Comparison of ENCODE assay signal across 8 mouse cellular contexts in genomic region chr4:130107444-130108131, GRCm38 (mm10). TPM values are rescaled to one million over a fixed set of nuclear protein-coding genes. Genes with fewer than 3 reads are reported as not detected.
DNase-seq lines count a peak whose midpoint lies in the region; ATAC-seq and TF ChIP-seq lines count a peak whose summit lies in the region.

No protein-coding gene starts in this region.

- H3K36me3 ChIP-seq in CH12.LX (replicated peaks in 1 of 2; ENCODE audit: control insufficient read depth in 1 of 2, insufficient read depth in 1 of 2, low read length in 1 of 2) = peaks cover 0 to 20% of the 10 kb centered on the region in 2 experiments
- H3K36me3 ChIP-seq in forebrain, embryonic 12.5 days (replicated peaks) = no peaks in the 10 kb centered on the region
- no peaks in the 10 kb centered on the region for H3K36me3 ChIP-seq in heart, postnatal 0 days (replicated peaks; ENCODE audit: control insufficient read depth, insufficient read depth, low read length)
- H3K36me3 ChIP-seq in liver, embryonic 16.5 days (ENCODE audit: control insufficient read depth, insufficient read depth) = no peaks in the 10 kb centered on the region
- H3K36me3 ChIP-seq in neural tube, embryonic 13.5 days = 0 out of 2 replicates have a peak, but pooled peaks cover 2% of the 10 kb centered on the region
- peaks cover 1% of the 10 kb centered on the region for H3K36me3 ChIP-seq in testis, adult 2 months (ENCODE audit: control insufficient read depth, insufficient read depth, low read length)

- peak overlapping the region; percentile 73 to 96 (median 75) for H3K4me3 ChIP-seq in CH12.LX (replicated peaks in 1 of 3; ENCODE audit: low read depth in 2 of 3, low read length in 2 of 3, poor library complexity in 1 of 3)
- H3K4me3 ChIP-seq in forebrain, embryonic 12.5 days (replicated peaks) = peak overlapping the region; percentile 69
- peak overlapping the region; percentile 87 for H3K4me3 ChIP-seq in heart, postnatal 0 days (ENCODE audit: low read depth, low read length)
- H3K4me3 ChIP-seq in liver, embryonic 16.5 days (ENCODE audit: low read depth, low read length) = peak overlapping the region; percentile 78
- peak overlapping the region; percentile 64 for H3K4me3 ChIP-seq in neural tube, embryonic 13.5 days
- H3K4me3 ChIP-seq in testis, adult 2 months (ENCODE audit: control insufficient read depth, low read depth, low read length) = peak overlapping the region; percentile 94

- WGBS in forebrain, embryonic 12.5 days = 1% methylated on average over 39 of the region's 39 CpGs
- WGBS in heart, postnatal 0 days = under 1% methylated on average over 39 of the region's 39 CpGs
- under 1% methylated on average over 39 of the region's 39 CpGs for WGBS in liver, embryonic 16.5 days (ENCODE audit: insufficient replicate concordance)
- 1% methylated on average over 39 of the region's 39 CpGs for WGBS in neural tube, embryonic 13.5 days

- H3K9ac ChIP-seq in CH12.LX (ENCODE audit: insufficient read depth, low read depth) = peak overlapping the region; percentile 78
- peak overlapping the region; percentile 59 for H3K9ac ChIP-seq in forebrain, embryonic 12.5 days
- peak overlapping the region; percentile 69 for H3K9ac ChIP-seq in heart, postnatal 0 days (replicated peaks; ENCODE audit: low read depth, low read length)
- H3K9ac ChIP-seq in liver, embryonic 16.5 days (ENCODE audit: low read depth, low read length) = peak overlapping the region; percentile 75
- H3K9ac ChIP-seq in neural tube, embryonic 13.5 days = peak overlapping the region; percentile 66

- TF ChIP-seq POLR2A in CH12.LX (IDR thresholded peaks at IDR 0.05; ENCODE audit: low read depth, low read length) = peak; percentile 58; the same call in 1 of the 2 replicates
- TF ChIP-seq POLR2A in testis, adult 2 months (IDR thresholded peaks at IDR 0.05; ENCODE audit: control insufficient read depth, low read depth, low read length) = peak; percentile 78; the same call in 1 of the 2 replicates

- TF ChIP-seq CTCF in CH12.LX (conservative IDR thresholded peaks at IDR 0.05 in 1 of 2, IDR thresholded peaks at IDR 0.05 in 1 of 2; ENCODE audit: low read depth in 2 of 2, low read length in 2 of 2) = no peak
- TF ChIP-seq CTCF in heart, postnatal 0 days (IDR thresholded peaks at IDR 0.05; ENCODE audit: low read depth) = no peak
- TF ChIP-seq CTCF in testis, adult 2 months (IDR thresholded peaks at IDR 0.05; ENCODE audit: control insufficient read depth, insufficient read depth, insufficient replicate concordance, low read depth, low read length) = no peak

- TF ChIP-seq EP300 in CH12.LX (IDR thresholded peaks at IDR 0.05; ENCODE audit: low read length) = no peak
- TF ChIP-seq EP300 in heart, postnatal 0 days (IDR thresholded peaks at IDR 0.05; ENCODE audit: low read depth) = no peak

- no peak overlapping the region for H3K27ac ChIP-seq in CH12.LX (ENCODE audit: insufficient read depth, low read depth)
- H3K27ac ChIP-seq in forebrain, embryonic 12.5 days = 0 out of 2 replicates have a peak overlapping the region, but pooled peaks have one; percentile 25
- H3K27ac ChIP-seq in heart, postnatal 0 days (ENCODE audit: low read depth) = peak overlapping the region; percentile 66
- H3K27ac ChIP-seq in liver, embryonic 16.5 days (ENCODE audit: low read length) = peak overlapping the region; percentile 91
- peak overlapping the region; percentile 35; the same call in 1 of the 2 replicates for H3K27ac ChIP-seq in neural tube, embryonic 13.5 days (replicated peaks)
- peak overlapping the region; percentile 98 for H3K27ac ChIP-seq in testis, adult 2 months (ENCODE audit: control insufficient read depth, insufficient read depth, low read depth, low read length)

- H3K79me2 ChIP-seq in CH12.LX (replicated peaks; ENCODE audit: control insufficient read depth, extremely low read depth, insufficient read depth, poor library complexity, severe bottlenecking) = peaks cover 3% of the 10 kb centered on the region; the same call in 1 of the 2 replicates

- dilution Hi-C loops in CH12.LX (cut with MboI; ENCODE audit: extremely low pct_ligation_motif_present, extremely low pct_unique_long_range_greater_than_20kb, low sequenced_read_pairs) = no loop called here

- DNase-seq in CH12.LX (ENCODE audit: extremely low read depth) = peak; percentile 99
- peak; percentile 99 for DNase-seq in c-Kit-positive CD71-positive TER-119-negative erythroid progenitor cells, embryonic 14.5 days (ENCODE audit: low read depth)
- peak; percentile 93 for DNase-seq in heart, postnatal 0 days (ENCODE audit: low spot score)
- DNase-seq in kidney, postnatal 4 days = peak; percentile 100

- peaks cover 3 to 19% of the 10 kb centered on the region in 2 experiments for H3K4me1 ChIP-seq in CH12.LX (ENCODE audit: control insufficient read depth in 1 of 2, insufficient read depth in 2 of 2)
- peaks cover 13% of the 10 kb centered on the region for H3K4me1 ChIP-seq in forebrain, embryonic 12.5 days
- peaks cover 10% of the 10 kb centered on the region for H3K4me1 ChIP-seq in heart, postnatal 0 days (ENCODE audit: control insufficient read depth, insufficient read depth)
- H3K4me1 ChIP-seq in liver, embryonic 16.5 days (ENCODE audit: control insufficient read depth, low read depth, low read length) = peaks cover 26% of the 10 kb centered on the region
- H3K4me1 ChIP-seq in neural tube, embryonic 13.5 days (replicated peaks) = peaks cover 17% of the 10 kb centered on the region
- H3K4me1 ChIP-seq in testis, adult 2 months (ENCODE audit: control insufficient read depth, insufficient read depth, low read length) = peaks cover 6% of the 10 kb centered on the region

- H3K27me3 ChIP-seq in CH12.LX (replicated peaks) = peaks cover 2% of the 10 kb centered on the region
- H3K27me3 ChIP-seq in forebrain, embryonic 12.5 days = 0 out of 2 replicates have a peak, but pooled peaks cover 7% of the 10 kb centered on the region
- no peaks in the 10 kb centered on the region for H3K27me3 ChIP-seq in heart, postnatal 0 days (ENCODE audit: control insufficient read depth, insufficient read depth, low read length)
- no peaks in the 10 kb centered on the region for H3K27me3 ChIP-seq in liver, embryonic 16.5 days (ENCODE audit: control insufficient read depth, insufficient read depth, low read depth, low read length)
- H3K27me3 ChIP-seq in neural tube, embryonic 13.5 days = peaks cover 11% of the 10 kb centered on the region
- H3K27me3 ChIP-seq in testis, adult 2 months (ENCODE audit: control insufficient read depth, insufficient read depth, low read length) = no peaks in the 10 kb centered on the region

- TF ChIP-seq RAD21 in CH12.LX (IDR thresholded peaks at IDR 0.05; ENCODE audit: low read depth, low read length) = no peak

- peaks cover 4% of the 10 kb centered on the region for H3K9me3 ChIP-seq in CH12.LX (replicated peaks; ENCODE audit: low read length)
- H3K9me3 ChIP-seq in forebrain, embryonic 12.5 days = no peaks in the 10 kb centered on the region
- no peaks in the 10 kb centered on the region for H3K9me3 ChIP-seq in heart, postnatal 0 days (replicated peaks; ENCODE audit: control insufficient read depth, low read length)
- no peaks in the 10 kb centered on the region for H3K9me3 ChIP-seq in liver, embryonic 16.5 days (replicated peaks; ENCODE audit: control insufficient read depth, low read length)
- H3K9me3 ChIP-seq in neural tube, embryonic 13.5 days = peaks cover 3% of the 10 kb centered on the region; the same call in 1 of the 2 replicates

- H3K4me2 ChIP-seq in CH12.LX (ENCODE audit: insufficient read depth, low read depth, poor library complexity, severe bottlenecking) = peak overlapping the region; percentile 60
- H3K4me2 ChIP-seq in forebrain, embryonic 12.5 days = peak overlapping the region; percentile 85
- H3K4me2 ChIP-seq in heart, postnatal 0 days (ENCODE audit: low read depth, low read length) = peak overlapping the region; percentile 64
- H3K4me2 ChIP-seq in liver, embryonic 16.5 days (ENCODE audit: low read depth, low read length) = peak overlapping the region; percentile 70
- peak overlapping the region; percentile 73 for H3K4me2 ChIP-seq in neural tube, embryonic 13.5 days

- peak; percentile 98 for ATAC-seq in forebrain, embryonic 12.5 days (ENCODE audit: low FRiP score)
- ATAC-seq in heart, postnatal 0 days (ENCODE audit: insufficient read depth, low read depth) = peak; percentile 96
- peak; percentile 94 for ATAC-seq in liver, embryonic 16.5 days (ENCODE audit: low read depth)
- ATAC-seq in neural tube, embryonic 13.5 days (ENCODE audit: low read depth) = peak; percentile 95

- in situ Hi-C loops in CH12.LX (cut with MboI; ENCODE audit: low pct_ligation_motif_present, low pct_unique_long_range_greater_than_20kb, low sequenced_read_pairs) = no loop called here

RNA-seq across cellular contexts. Expression of gene Pef1, which starts 5.2 kb away (rescaled TPM):
- total RNA-seq in CH12.LX (2012; rRNA removed) (31.4 and 32.5 TPM in 2 replicates), CH12.LX (2014; rRNA removed) (26.2 and 26.5 TPM in 2 replicates)
- 34.2 and 38.6 TPM in 2 replicates for polyA plus RNA-seq in CH12.LX (2012; ENCODE audit: insufficient read length, low read depth)
- polyA plus RNA-seq in forebrain, embryonic 12.5 days (2016; fragmentation: Nextera tagmentation; extraction: Ambion mirVana) = 60.4 and 61.4 TPM in 2 replicates
- 70.8 and 98.8 TPM in 2 replicates for total RNA-seq in heart, postnatal 0 days (2014; rRNA removed; ENCODE audit: low replicate concordance)
- 49.2 and 50.7 TPM in 2 replicates for polyA plus RNA-seq in heart, postnatal 0 days (2015; fragmentation: Nextera tagmentation; extraction: Ambion mirVana)
- polyA plus RNA-seq in liver, embryonic 16.5 days (2015; fragmentation: Nextera tagmentation; extraction: Ambion mirVana) = 40.6 and 43.6 TPM in 2 replicates
- polyA plus RNA-seq in neural tube, embryonic 13.5 days (2015; fragmentation: Nextera tagmentation; extraction: Ambion mirVana) = 61.8 and 62.9 TPM in 2 replicates
- 55.6 and 58.3 TPM in 2 replicates for polyA plus RNA-seq in testis, adult 2 months (2012; rRNA removed)

RNA-seq across cellular contexts. Expression of gene Hcrtr1, which starts 31.6 kb away (rescaled TPM):
- not detected in 2 replicates for total RNA-seq in CH12.LX (2012; rRNA removed)
- not detected in 2 replicates for total RNA-seq in CH12.LX (2014; rRNA removed)
- polyA plus RNA-seq in CH12.LX (2012; ENCODE audit: insufficient read length, low read depth) = not detected in 2 replicates
- polyA plus RNA-seq in forebrain, embryonic 12.5 days (2016; fragmentation: Nextera tagmentation; extraction: Ambion mirVana) = 0.10 TPM in 1 of 2 replicates, not detected in the other
- total RNA-seq in heart, postnatal 0 days (2014; rRNA removed; ENCODE audit: low replicate concordance) = not detected in 2 replicates
- not detected in 2 replicates for polyA plus RNA-seq in heart, postnatal 0 days (2015; fragmentation: Nextera tagmentation; extraction: Ambion mirVana)
- polyA plus RNA-seq in liver, embryonic 16.5 days (2015; fragmentation: Nextera tagmentation; extraction: Ambion mirVana) = 0.06 TPM in 1 of 2 replicates, not detected in the other
- 0.39 and 0.71 TPM in 2 replicates for polyA plus RNA-seq in neural tube, embryonic 13.5 days (2015; fragmentation: Nextera tagmentation; extraction: Ambion mirVana)
- polyA plus RNA-seq in testis, adult 2 months (2012; rRNA removed) = 0.07 and 0.28 TPM in 2 replicates

RNA-seq across cellular contexts. Expression of gene Col16a1, which starts 59.9 kb away (rescaled TPM):
- total RNA-seq in CH12.LX (2012; rRNA removed) (0.13 TPM in 1 of 2 replicates, not detected in the other), CH12.LX (2014; rRNA removed) (not detected in 2 replicates)
- polyA plus RNA-seq in CH12.LX (2012; ENCODE audit: insufficient read length, low read depth) = not detected in 2 replicates
- 10.8 and 14.8 TPM in 2 replicates for polyA plus RNA-seq in forebrain, embryonic 12.5 days (2016; fragmentation: Nextera tagmentation; extraction: Ambion mirVana)
- 21.6 and 67.5 TPM in 2 replicates for total RNA-seq in heart, postnatal 0 days (2014; rRNA removed; ENCODE audit: low replicate concordance)
- 9.9 and 11.6 TPM in 2 replicates for polyA plus RNA-seq in heart, postnatal 0 days (2015; fragmentation: Nextera tagmentation; extraction: Ambion mirVana)
- polyA plus RNA-seq in liver, embryonic 16.5 days (2015; fragmentation: Nextera tagmentation; extraction: Ambion mirVana) = 3.0 and 3.1 TPM in 2 replicates
- 11.9 and 14.7 TPM in 2 replicates for polyA plus RNA-seq in neural tube, embryonic 13.5 days (2015; fragmentation: Nextera tagmentation; extraction: Ambion mirVana)
- 111 and 116 TPM in 2 replicates for polyA plus RNA-seq in testis, adult 2 months (2012; rRNA removed)
